Mouse (Mus musculus): Measurements from ENCODE around the gene Cadm1.

The Cadm1 gene

GRCm38 (mm10) chr9:47858778-47859395, 328.9 kb downstream of the Cadm1 start:
- in situ Hi-C loops (cut with MboI, MseI): no loop called here

- in situ Hi-C loops (cut with MboI, MseI): no loop called here
These were observed 331.0 kb downstream of the Cadm1 start for GRCm38 (mm10) chr9:47860994-47861393.

- in situ Hi-C loops (cut with MboI, MseI): no loop called here
These were observed 331.8 kb downstream of the Cadm1 start for GRCm38 (mm10) chr9:47861783-47862182.

GRCm38 (mm10) chr9:47866001-47866400, 336.0 kb downstream of the Cadm1 start:
- in situ Hi-C loops (cut with MboI, MseI): no loop called here

- in situ Hi-C loops (cut with MboI, MseI): no loop called here
These were observed 337.5 kb downstream of the Cadm1 start for GRCm38 (mm10) chr9:47867474-47867873.

GRCm38 (mm10) chr9:47869661-47870060, 339.7 kb downstream of the Cadm1 start:
- in situ Hi-C loops (cut with MboI, MseI): no loop called here

- in situ Hi-C loops (cut with MboI, MseI): no loop called here
These were observed 346.7 kb downstream of the Cadm1 start for GRCm38 (mm10) chr9:47876557-47877206.

- in situ Hi-C loops (cut with MboI, MseI): no loop called here
These were observed 350.2 kb downstream of the Cadm1 start for GRCm38 (mm10) chr9:47880171-47880570.

GRCm38 (mm10) chr9:47882372-47882771, 352.4 kb downstream of the Cadm1 start:
- in situ Hi-C loops (cut with MboI, MseI): no loop called here

- in situ Hi-C loops (cut with MboI, MseI): no loop called here
These were observed 361.7 kb downstream of the Cadm1 start for GRCm38 (mm10) chr9:47891721-47892120.

GRCm38 (mm10) chr9:47892995-47893394, 363.0 kb downstream of the Cadm1 start:
- in situ Hi-C loops (cut with MboI, MseI): no loop called here

- in situ Hi-C loops (cut with MboI, MseI): no loop called here
These were observed 364.1 kb downstream of the Cadm1 start for GRCm38 (mm10) chr9:47894096-47894495.

- in situ Hi-C loops (cut with MboI, MseI): no loop called here
These were observed 364.7 kb downstream of the Cadm1 start for GRCm38 (mm10) chr9:47894661-47895060.

GRCm38 (mm10) chr9:47895121-47895520, 365.1 kb downstream of the Cadm1 start:
- in situ Hi-C loops (cut with MboI, MseI): no loop called here

GRCm38 (mm10) chr9:47900734-47901133, 370.8 kb downstream of the Cadm1 start:
- in situ Hi-C loops (cut with MboI, MseI): loop anchor here (10.0 kb wide), 1 partner anchor 1724 kb away; no protein-coding TSS in a partner anchor

GRCm38 (mm10) chr9:47903661-47904060, 373.7 kb downstream of the Cadm1 start:
- in situ Hi-C loops (cut with MboI, MseI): loop anchor here (10.0 kb wide), 1 partner anchor 1721 kb away; no protein-coding TSS in a partner anchor

GRCm38 (mm10) chr9:47904339-47904922, 374.5 kb downstream of the Cadm1 start:
- in situ Hi-C loops (cut with MboI, MseI): loop anchor here (10.0 kb wide), 1 partner anchor 1720 kb away; no protein-coding TSS in a partner anchor

GRCm38 (mm10) chr9:47906521-47906920, 376.5 kb downstream of the Cadm1 start:
- in situ Hi-C loops (cut with MboI, MseI): loop anchor here (10.0 kb wide), 1 partner anchor 1718 kb away; no protein-coding TSS in a partner anchor

Data from regulatory T cell (primary cell).